Comparison of ENCODE assay signal across 21 mouse cellular contexts in genomic region chr2:27743177-27743576, GRCm38 (mm10).
"Had no signal": no experiment of that assay in that cellular context is flagged by ENCODE, and none has a peak within 500 bp of the region (broad histone marks: within the 10 kb centered on the region; RNA-seq: fewer than 3 reads in every experiment).

No protein-coding gene starts in this region.

- ATAC-seq: intestine, postnatal 0 days; midbrain, embryonic 13.5 days; midbrain, embryonic 16.5 days had no signal

- DNase-seq: kidney, adult 8-10 months; kidney, postnatal 10 days; kidney, postnatal 36 days; left cerebral cortex, postnatal 4 days; lung, adult 18-20 months; lung, postnatal 10 days; lung, postnatal 36 days; retina, postnatal 1 day; thymus, adult 18-20 months; thymus, postnatal 36 days had no signal

- H3K27me3 ChIP-seq: limb, embryonic 13.5 days; liver, embryonic 15.5 days; lung, embryonic 15.5 days; midbrain, embryonic 13.5 days had no signal

- H3K9me3 ChIP-seq: limb, embryonic 13.5 days; liver, embryonic 15.5 days; lung, embryonic 15.5 days; megakaryocyte, embryonic 14.5 days; midbrain, embryonic 10.5 days; midbrain, embryonic 13.5 days; neural tube, embryonic 13.5 days had no signal

- H3K4me3 ChIP-seq: limb, embryonic 13.5 days; liver, embryonic 15.5 days; lung, embryonic 15.5 days; megakaryocyte, embryonic 14.5 days; midbrain, embryonic 10.5 days; midbrain, embryonic 13.5 days; myocyte; neural tube, embryonic 13.5 days had no signal

- H3K27ac ChIP-seq: limb, embryonic 13.5 days; liver, embryonic 15.5 days; midbrain, embryonic 10.5 days; midbrain, embryonic 13.5 days; neural tube, embryonic 13.5 days had no signal

- H3K36me3 ChIP-seq: midbrain, embryonic 13.5 days had no signal

- H3K4me2 ChIP-seq: limb, embryonic 13.5 days; liver, embryonic 11.5 days; liver, embryonic 15.5 days; lung, embryonic 15.5 days; midbrain, embryonic 13.5 days; neural tube, embryonic 13.5 days had no signal

- H3K9ac ChIP-seq: limb, embryonic 13.5 days; liver, embryonic 15.5 days; lung, embryonic 15.5 days; midbrain, embryonic 13.5 days; neural tube, embryonic 13.5 days had no signal
